Mouse (Mus musculus) brain, embryonic 14.5 days (tissue): Measurements from ENCODE around the gene Henmt1. TPM values are rescaled to one million over a fixed set of nuclear protein-coding genes. Genes with fewer than 3 reads are reported as not detected.
A peak's percentile ranks its signal among the peaks of the same experiment; 100 is the strongest.

Experiments used
- DNase-seq: peaks from one replicate; pipeline ENCODE4 v3.0.0-alpha.2; 2011; ENCODE audit warnings: low read depth
- CTCF ChIP-seq: fragments of 200-500 bp; IDR thresholded peaks from 2 replicates; pipeline ENCODE4 v1.5.1; 2012; ENCODE audit warnings: inconsistent platforms, mild to moderate bottlenecking, moderate library complexity, borderline replicate concordance; ENCODE audit not compliant: insufficient read depth, insufficient read length; ENCODE audit errors: extremely low read depth
- POLR2A ChIP-seq: fragments of 200-500 bp; IDR thresholded peaks from 2 replicates; pipeline ENCODE4 v1.6.1; 2012; ENCODE audit warnings: mild to moderate bottlenecking, inconsistent platforms, borderline replicate concordance; ENCODE audit not compliant: poor library complexity, insufficient read depth, insufficient read length, severe bottlenecking; ENCODE audit errors: extremely low read depth
- polyA plus RNA-seq: library from polyadenylated mRNA; depleted of rRNA; stranded (reverse); fragments of >200 nt; gene quantifications from 2 replicates; pipeline ENCODE4 v1.2.3, GENCODE M21; 2012; rRNA removed

The Henmt1 gene
- polyA plus RNA-seq, 1 experiment: 1.5 TPM

- DNase-seq: peak; percentile 67
- TF ChIP-seq CTCF: no peak
- TF ChIP-seq POLR2A: no peak
Measured at GRCm38 (mm10) chr3:108986534-108986933, 46.9 kb downstream of the Henmt1 start.

- peak; percentile 52 for DNase-seq
- TF ChIP-seq CTCF (no peak), POLR2A (no peak)
Measured at GRCm38 (mm10) chr3:108987009-108987659, 47.5 kb downstream of the Henmt1 start.

- no peak for DNase-seq
- TF ChIP-seq CTCF: no peak
- no peak for TF ChIP-seq POLR2A
Measured at GRCm38 (mm10) chr3:108989971-108990548, 50.4 kb downstream of the Henmt1 start.

- TF ChIP-seq POLR2A (no peak), CTCF (no peak)
Measured at GRCm38 (mm10) chr3:108994477-108994876, 54.8 kb downstream of the Henmt1 start.

GRCm38 (mm10) chr3:108995379-108995778 is 55.7 kb downstream of the Henmt1 start:
- TF ChIP-seq POLR2A (no peak), CTCF (no peak)
- no peak for DNase-seq

More at GRCm38 (mm10) chr3:108994477-108994876, 54.8 kb downstream of the Henmt1 start:
- DNase-seq: no peak

- TF ChIP-seq POLR2A (no peak), CTCF (no peak)
- DNase-seq: no peak
Measured at GRCm38 (mm10) chr3:108997284-108997683, 57.6 kb downstream of the Henmt1 start.

- TF ChIP-seq CTCF: no peak
- no peak for TF ChIP-seq POLR2A
- no peak for DNase-seq
Measured at GRCm38 (mm10) chr3:108997762-108998161, 58.1 kb downstream of the Henmt1 start.

- DNase-seq: no peak
- no peak for TF ChIP-seq POLR2A
- TF ChIP-seq CTCF: no peak
Measured at GRCm38 (mm10) chr3:108999173-108999572, 59.5 kb downstream of the Henmt1 start.

- DNase-seq: no peak
- TF ChIP-seq CTCF (no peak), POLR2A (no peak)
Measured at GRCm38 (mm10) chr3:109005777-109006176, 66.1 kb downstream of the Henmt1 start.

- no peak for TF ChIP-seq CTCF
- TF ChIP-seq POLR2A: no peak
- DNase-seq: no peak
Measured at GRCm38 (mm10) chr3:109008180-109008579, 68.5 kb downstream of the Henmt1 start.

Other genes with a start within 250 kb of the Henmt1 start
- 14.5 and 14.7 TPM in 2 replicates for gene Gpsm2, start 217.6 kb upstream of the Henmt1 start, polyA plus RNA-seq
- 0.03 and 0.05 TPM in 2 replicates for gene Aknad1, start 200.2 kb upstream of the Henmt1 start, polyA plus RNA-seq
- 9.9 and 11.8 TPM in 2 replicates for gene Stxbp3, start 99.3 kb upstream of the Henmt1 start, polyA plus RNA-seq
- 0.09 and 0.11 TPM in 2 replicates for gene Fndc7, start 49.9 kb upstream of the Henmt1 start, polyA plus RNA-seq
- 68.0 and 78.4 TPM in 2 replicates for gene Prpf38b, start 28.1 kb upstream of the Henmt1 start, polyA plus RNA-seq
- gene Gm9857, start 572 bp downstream of the Henmt1 start, polyA plus RNA-seq: 1.3 TPM in 2 replicates
- gene Fam102b, start 87.7 kb downstream of the Henmt1 start, polyA plus RNA-seq: 15.3 and 26.5 TPM in 2 replicates
- not detected in 2 replicates for gene Slc25a54, start 140.6 kb downstream of the Henmt1 start, polyA plus RNA-seq
- gene Slc25a24, start 183.3 kb downstream of the Henmt1 start, polyA plus RNA-seq: 6.0 and 6.9 TPM in 2 replicates